Mouse (Mus musculus): Measurements from ENCODE around the gene Ccsap.

- TF ChIP-seq MAX (IDR thresholded peaks at IDR 0.05; ENCODE audit: low read depth) (no peak), POLR2A (IDR thresholded peaks at IDR 0.05; ENCODE audit: insufficient read length, low read depth) (no peak), USF1 (IDR thresholded peaks at IDR 0.05; ENCODE audit: low read depth) (no peak), E2F4 (IDR thresholded peaks at IDR 0.05; ENCODE audit: insufficient read depth) (no peak), POLR2AphosphoS2 (IDR thresholded peaks at IDR 0.05; ENCODE audit: insufficient read length, low read depth) (no peak), CEBPB (IDR thresholded peaks at IDR 0.05; ENCODE audit: insufficient read depth, poor library complexity, severe bottlenecking) (no peak), MYOD1 (IDR thresholded peaks at IDR 0.05; ENCODE audit: control insufficient read depth in 1 of 3, insufficient read length in 2 of 3, low read depth in 2 of 3) (no peak), TCF12 (IDR thresholded peaks at IDR 0.05; ENCODE audit: insufficient read depth, poor library complexity, severe bottlenecking) (no peak)
Measured at GRCm38 (mm10) chr8:123865786-123866185, 5.8 kb upstream of the Ccsap start.

All from myocyte (in vitro differentiated cells).